Mouse (Mus musculus) heart, adult 2 months (tissue): ENCODE measurements around the gene Aoah. TPM values are rescaled to one million over a fixed set of nuclear protein-coding genes. Genes with fewer than 3 reads are reported as not detected.

ENCODE experiments used
- DNase-seq, 2 experiments: peaks; one replicate each; pipeline ENCODE4 v3.0.0; 2021
- H3K27ac ChIP-seq: fragments of 200-600 bp; 2 replicates; pipeline ENCODE4 v1.8.1; 2022
- H3K27me3 ChIP-seq: fragments of 200-500 bp; 2 replicates; pipeline ENCODE4 v1.6.1; 2012; ENCODE audit warnings: mild to moderate bottlenecking, low read length, inconsistent platforms, mixed read lengths; ENCODE audit not compliant: control insufficient read depth, insufficient read depth
- H3K36me3 ChIP-seq: fragments of 200-500 bp; 2 replicates; pipeline ENCODE4 v1.6.1; 2012; ENCODE audit warnings: low read length, inconsistent platforms; ENCODE audit not compliant: control insufficient read depth, insufficient read depth
- H3K4me1 ChIP-seq: fragments of 200-500 bp; 2 replicates; pipeline ENCODE4 v1.6.1; 2011; ENCODE audit warnings: low read length; ENCODE audit not compliant: control insufficient read depth, insufficient read depth
- H3K4me3 ChIP-seq: fragments of 200-600 bp; 2 replicates; pipeline ENCODE4 v1.8.1; 2022
- H3K79me2 ChIP-seq: fragments of 200-500 bp; replicated peaks from 2 replicates; pipeline ENCODE4 v1.6.1; 2012; ENCODE audit warnings: mild to moderate bottlenecking, inconsistent platforms, low read length, moderate library complexity, mixed read lengths; ENCODE audit not compliant: control insufficient read depth, insufficient read depth
- H3K9ac ChIP-seq: fragments of 200-500 bp; 2 replicates; pipeline ENCODE4 v1.6.1; 2012; ENCODE audit warnings: low read depth, mild to moderate bottlenecking, control low read depth, inconsistent platforms, low read length, mixed read lengths
- CTCF ChIP-seq: fragments of 200-600 bp; IDR thresholded peaks from 2 replicates; pipeline ENCODE4 v1.8.1; 2022; ENCODE audit warnings: antibody characterized with exemption, mild to moderate bottlenecking, moderate library complexity
- EP300 ChIP-seq: fragments of 200-500 bp; IDR thresholded peaks from 2 replicates; pipeline ENCODE4 v1.6.1; 2011; ENCODE audit warnings: low read depth, low read length, control low read depth; ENCODE audit not compliant: insufficient read depth
- POLR2A ChIP-seq: fragments of 200-500 bp; IDR thresholded peaks from 2 replicates; pipeline ENCODE4 v1.6.1; 2011; ENCODE audit warnings: mild to moderate bottlenecking, low read depth, low read length, control low read depth; ENCODE audit not compliant: insufficient read depth
- WGBS: fragments of 180-500 bp; shearing (Covaris S2); methylation state at CpG from one replicate; pipeline ENCODE4 v1.1.7; 2018; 5-methylcytosine and 5-hydroxymethylcytosine counted together
- intact Hi-C: fragments of 180-260 bp; cut with DNase I; formaldehyde crosslinking; loops from one replicate; pipeline ENCODE4 v1.15.1; 2025
- polyA plus RNA-seq: library from polyadenylated mRNA; depleted of rRNA; stranded (reverse); fragments of >200 nt; gene quantifications from 2 replicates; pipeline ENCODE4 v1.2.3, GENCODE M21; 2012
- total RNA-seq, 2 experiments: library from RNA; stranded (reverse); gene quantifications; 2 replicates each; pipeline ENCODE4 v1.2.3; 2021

Gene Aoah
- total and polyA plus RNA-seq, 3 experiments: 0.89 to 1.0 (median 0.93) TPM

- H3K27me3 ChIP-seq: no peaks in the 10 kb centered on the region
- H3K79me2 ChIP-seq: no peaks in the 10 kb centered on the region
- TF ChIP-seq POLR2A (no peak), CTCF (no peak), EP300 (no peak)
- H3K9ac ChIP-seq: no peak overlapping the region
- no peak overlapping the region for H3K4me3 ChIP-seq
- no peaks in the 10 kb centered on the region for H3K36me3 ChIP-seq
- H3K27ac ChIP-seq: no peak overlapping the region
- WGBS: 66% methylated on average over 1 of the region's 1 CpGs
- no peaks in the 10 kb centered on the region for H3K4me1 ChIP-seq
- intact Hi-C loops: no loop called here
- no peak for DNase-seq
These were observed 22.5 kb downstream of the Aoah start for GRCm38 (mm10) chr13:20816385-20816784.

GRCm38 (mm10) chr13:20820712-20821328 lies 26.9 kb downstream of the Aoah start:
- Histone ChIP-seq H3K79me2 (no peaks in the 10 kb centered on the region), H3K36me3 (no peaks in the 10 kb centered on the region), H3K4me3 (no peak overlapping the region), H3K27ac (no peak overlapping the region), H3K4me1 (no peaks in the 10 kb centered on the region), H3K27me3 (no peaks in the 10 kb centered on the region), H3K9ac (no peak overlapping the region)
- intact Hi-C loops: no loop called here
- TF ChIP-seq CTCF (no peak), POLR2A (no peak), EP300 (no peak)
- 31% methylated on average over 2 of the region's 2 CpGs for whole genome bisulfite sequencing
- DNase-seq: no peak

- TF ChIP-seq EP300 (no peak), CTCF (no peak), POLR2A (no peak)
- H3K27me3 ChIP-seq: no peaks in the 10 kb centered on the region
- no peak overlapping the region for H3K4me3 ChIP-seq
- no peaks in the 10 kb centered on the region for H3K79me2 ChIP-seq
- no peak overlapping the region for H3K9ac ChIP-seq
- no peaks in the 10 kb centered on the region for H3K36me3 ChIP-seq
- DNase-seq: no peak
- no peaks in the 10 kb centered on the region; the same call in 1 of the 2 replicates for H3K4me1 ChIP-seq
- intact Hi-C loops: no loop called here
- WGBS: 65% methylated on average over 2 of the region's 2 CpGs
- no peak overlapping the region for H3K27ac ChIP-seq
These were observed 34.8 kb downstream of the Aoah start for GRCm38 (mm10) chr13:20828728-20829127.

GRCm38 (mm10) chr13:20829181-20829900 lies 35.4 kb downstream of the Aoah start:
- H3K4me3 ChIP-seq: no peak overlapping the region
- H3K27ac ChIP-seq: no peak overlapping the region
- peak in 1 of 2 experiments; percentile 21 for DNase-seq
- no peaks in the 10 kb centered on the region; the same call in 1 of the 2 replicates for H3K4me1 ChIP-seq
- H3K9ac ChIP-seq: no peak overlapping the region
- no peaks in the 10 kb centered on the region for H3K27me3 ChIP-seq
- TF ChIP-seq CTCF: no peak
- TF ChIP-seq EP300: no peak
- TF ChIP-seq POLR2A: no peak
- H3K79me2 ChIP-seq: no peaks in the 10 kb centered on the region
- intact Hi-C loops: no loop called here
- H3K36me3 ChIP-seq: no peaks in the 10 kb centered on the region
- 53% methylated on average over 9 of the region's 9 CpGs for WGBS

GRCm38 (mm10) chr13:20855893-20856292 lies 62.0 kb downstream of the Aoah start:
- Histone ChIP-seq H3K9ac (no peak overlapping the region), H3K79me2 (no peaks in the 10 kb centered on the region), H3K36me3 (no peaks in the 10 kb centered on the region), H3K27me3 (no peaks in the 10 kb centered on the region), H3K27ac (no peak overlapping the region), H3K4me1 (no peaks in the 10 kb centered on the region), H3K4me3 (no peak overlapping the region)
- 35% methylated on average over 3 of the region's 3 CpGs for WGBS
- DNase-seq: no peak
- TF ChIP-seq CTCF: no peak
- intact Hi-C loops: no loop called here

GRCm38 (mm10) chr13:20899372-20899771 lies 105.5 kb downstream of the Aoah start:
- Histone ChIP-seq H3K36me3 (no peaks in the 10 kb centered on the region), H3K4me1 (no peaks in the 10 kb centered on the region), H3K79me2 (no peaks in the 10 kb centered on the region), H3K27me3 (no peaks in the 10 kb centered on the region), H3K9ac (no peak overlapping the region), H3K27ac (no peak overlapping the region), H3K4me3 (no peak overlapping the region)
- no peak for DNase-seq
- intact Hi-C loops: no loop called here
- no peak for TF ChIP-seq POLR2A
- 61% methylated on average over 1 of the region's 1 CpGs for WGBS
